Mouse (Mus musculus) thymus, adult 2 months (tissue): ENCODE data around the gene Rps6kb1. TPM values are rescaled to one million over a fixed set of nuclear protein-coding genes. Genes with fewer than 3 reads are reported as not detected.
"Not testable (repeated sequence)": the region's sequence is repeated elsewhere in the genome, so short reads cannot be mapped to it uniquely, and the experiment has no call there.

Source experiments
- DNase-seq: peaks from one replicate; pipeline ENCODE4 v3.0.0; 2021
- H3K27ac ChIP-seq: fragments of 200-500 bp; 2 replicates; pipeline ENCODE4 v1.5.1; 2012; ENCODE audit warnings: low read length, control low read depth; ENCODE audit not compliant: control insufficient read depth, insufficient read depth
- H3K27me3 ChIP-seq: fragments of 200-500 bp; 2 replicates; pipeline ENCODE4 v1.6.1; 2012; ENCODE audit warnings: mild to moderate bottlenecking, low read length, moderate library complexity, mixed read lengths; ENCODE audit not compliant: control insufficient read depth, insufficient read depth
- H3K36me3 ChIP-seq: fragments of 200-500 bp; 2 replicates; pipeline ENCODE4 v1.6.1; 2012; ENCODE audit warnings: mild to moderate bottlenecking, low read length, moderate library complexity; ENCODE audit not compliant: control insufficient read depth, insufficient read depth
- H3K4me1 ChIP-seq: fragments of 200-500 bp; replicated peaks from 2 replicates; pipeline ENCODE4 v1.6.1; 2012; ENCODE audit warnings: low read length; ENCODE audit not compliant: control insufficient read depth, insufficient read depth
- H3K4me3 ChIP-seq: fragments of 200-500 bp; 2 replicates; pipeline ENCODE4 v1.5.1; 2012; ENCODE audit warnings: mild to moderate bottlenecking, low read length, control low read depth, moderate library complexity; ENCODE audit not compliant: control insufficient read depth, insufficient read depth
- CTCF ChIP-seq: fragments of 200-500 bp; IDR thresholded peaks from 2 replicates; pipeline ENCODE4 v1.5.1; 2012; ENCODE audit warnings: mild to moderate bottlenecking, control low read depth, low read length, moderate library complexity, borderline replicate concordance; ENCODE audit not compliant: control insufficient read depth, poor library complexity, insufficient read depth; ENCODE audit errors: extremely low read depth
- POLR2A ChIP-seq: fragments of 200-500 bp; IDR thresholded peaks from 2 replicates; pipeline ENCODE4 v1.6.1; 2012; ENCODE audit warnings: mild to moderate bottlenecking, low read length, control low read depth, moderate library complexity; ENCODE audit not compliant: control insufficient read depth, poor library complexity, insufficient read depth; ENCODE audit errors: extremely low read depth
- WGBS: fragments of 180-500 bp; shearing (Covaris S2); methylation state at CpG from one replicate; pipeline ENCODE4 v1.1.7; 2018; 5-methylcytosine and 5-hydroxymethylcytosine counted together
- polyA plus RNA-seq: library from polyadenylated mRNA; depleted of rRNA; stranded (reverse); fragments of >200 nt; gene quantifications from 2 replicates; pipeline ENCODE4 v1.2.3, GENCODE M21; 2012

Rps6kb1 gene
- polyA plus RNA-seq, 1 experiment = 12.2 TPM

DNA sequence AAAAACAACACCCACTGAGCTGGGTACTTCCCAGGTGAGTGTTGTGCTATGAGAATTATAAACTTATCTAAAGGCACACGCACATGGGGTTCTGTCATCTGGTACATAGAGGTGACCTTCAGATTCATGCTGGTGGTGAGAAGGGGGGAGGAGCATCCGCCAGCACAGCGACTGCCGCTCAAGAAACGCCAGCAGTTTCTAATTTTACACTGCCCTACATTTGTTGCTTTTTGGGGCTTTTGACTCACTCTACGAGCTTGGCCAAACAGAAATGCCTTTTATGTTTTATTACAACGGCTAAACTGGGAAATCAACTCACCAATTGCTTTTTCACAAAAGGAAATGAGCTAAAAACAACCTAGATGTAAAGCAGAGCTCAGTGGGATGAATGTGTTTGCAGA lies 71.8 kb downstream of the Rps6kb1 start:
- Histone ChIP-seq H3K27me3 (no peaks in the 10 kb centered on the region), H3K27ac (no peak overlapping the region), H3K36me3 (no peaks in the 10 kb centered on the region), H3K4me3 (no peak overlapping the region), H3K4me1 (peaks cover 9% of the 10 kb centered on the region)
- TF ChIP-seq POLR2A (no peak), CTCF (no peak)
- peak; percentile 21 for DNase-seq
- WGBS = 3% methylated on average over 7 of the region's 7 CpGs

DNA sequence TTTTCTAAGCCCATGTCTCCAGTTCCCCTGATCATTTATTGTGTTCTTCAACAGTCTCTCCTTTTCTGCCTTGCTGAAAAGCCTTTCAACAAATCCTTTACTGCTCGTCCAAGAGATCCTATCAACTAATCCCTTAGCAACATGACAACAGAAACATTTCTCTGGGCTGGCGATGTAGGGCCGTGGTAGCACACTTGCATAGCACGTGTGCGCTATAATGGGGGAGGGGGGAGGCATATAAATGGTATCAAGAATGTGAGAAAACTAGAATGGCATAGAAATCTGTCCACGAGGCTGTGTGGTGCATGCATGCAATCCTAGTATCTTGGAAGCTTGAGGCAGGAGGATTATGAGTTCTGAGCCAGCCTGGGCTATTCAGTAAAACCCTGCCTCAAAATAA lies 72.8 kb downstream of the Rps6kb1 start:
- Histone ChIP-seq H3K27ac (no peak overlapping the region), H3K36me3 (no peaks in the 10 kb centered on the region), H3K4me1 (peaks cover 9% of the 10 kb centered on the region), H3K27me3 (no peaks in the 10 kb centered on the region), H3K4me3 (no peak overlapping the region)
- TF ChIP-seq POLR2A (no peak), CTCF (no peak)
- 89% methylated on average over 6 of the region's 6 CpGs for WGBS
- DNase-seq = no peak

DNA sequence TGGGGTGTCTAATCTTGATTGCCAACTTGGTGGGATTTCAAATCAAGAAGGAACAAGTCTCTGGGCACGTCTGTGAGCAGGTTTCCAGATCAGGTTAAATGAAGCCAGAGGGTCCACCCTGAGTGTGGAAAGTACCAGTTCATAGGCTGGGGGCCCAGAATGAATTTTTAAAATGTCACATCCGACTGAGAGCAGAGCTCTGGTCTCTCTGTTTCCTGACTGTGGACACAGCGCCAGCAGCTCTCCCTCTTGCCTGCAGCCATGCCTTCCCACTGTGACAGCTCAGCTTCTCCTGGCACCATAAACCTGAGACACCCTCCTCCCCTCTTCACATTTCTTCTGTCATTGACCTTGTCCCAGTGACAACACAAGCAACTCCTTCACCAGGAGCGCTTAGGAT lies 75.6 kb downstream of the Rps6kb1 start:
- H3K27me3 ChIP-seq = no peaks in the 10 kb centered on the region
- H3K36me3 ChIP-seq = no peaks in the 10 kb centered on the region
- peaks cover 8% of the 10 kb centered on the region for H3K4me1 ChIP-seq
- H3K27ac ChIP-seq = no peak overlapping the region
- no peak overlapping the region for H3K4me3 ChIP-seq
- no peak for TF ChIP-seq CTCF
- no peak for TF ChIP-seq POLR2A
- no peak for DNase-seq
- WGBS = 81% methylated on average over 4 of the region's 4 CpGs

DNA sequence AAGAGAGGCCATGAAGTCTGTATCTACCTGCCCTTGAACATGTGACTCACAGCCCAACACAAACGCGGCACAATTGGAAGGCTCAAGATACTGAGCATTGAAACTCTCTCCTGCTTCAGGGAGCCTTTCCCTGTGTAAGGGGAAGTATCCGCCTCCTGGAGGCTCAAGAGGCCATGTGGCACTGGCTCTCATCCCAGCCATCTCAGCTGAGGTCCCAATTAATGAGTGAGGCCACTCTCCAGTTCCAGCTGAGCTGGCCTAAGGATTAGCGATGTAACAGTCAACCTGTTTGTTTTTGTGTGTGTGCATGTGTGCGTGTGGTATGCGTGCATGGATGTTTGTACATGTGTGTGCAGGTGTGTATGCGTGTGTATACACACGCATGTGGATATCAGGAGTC lies 76.3 kb downstream of the Rps6kb1 start:
- DNase-seq = no peak
- Histone ChIP-seq H3K27me3 (no peaks in the 10 kb centered on the region), H3K4me1 (peaks cover 4% of the 10 kb centered on the region), H3K4me3 (no peak overlapping the region), H3K36me3 (no peaks in the 10 kb centered on the region), H3K27ac (no peak overlapping the region)
- WGBS = 94% methylated on average over 8 of the region's 8 CpGs
- TF ChIP-seq POLR2A (no peak), CTCF (no peak)

DNA sequence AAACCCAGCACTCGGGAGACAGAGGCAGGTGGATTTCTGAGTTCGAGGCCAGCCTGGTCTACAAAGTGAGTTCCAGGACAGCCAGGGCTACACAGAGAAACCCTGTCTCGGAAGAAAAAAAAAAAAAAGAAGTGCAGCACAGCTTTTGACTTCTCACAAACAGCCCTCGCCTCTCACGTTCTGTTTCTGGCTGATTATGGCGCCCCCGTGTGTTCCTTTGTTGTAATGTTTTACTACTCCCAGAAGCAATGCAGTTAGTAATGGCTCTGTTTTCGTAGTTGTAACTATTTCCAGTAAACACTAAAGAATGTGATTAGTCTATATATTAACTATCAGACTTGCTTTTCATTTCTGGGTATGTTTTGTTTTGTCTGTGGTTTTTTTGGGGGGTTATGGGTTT lies 80.3 kb downstream of the Rps6kb1 start:
- H3K27ac ChIP-seq, H3K27me3 ChIP-seq, H3K4me3 ChIP-seq, H3K36me3 ChIP-seq, H3K4me1 ChIP-seq: not testable (repeated sequence)
- WGBS = 20% methylated on average over 8 of the region's 8 CpGs
- DNase-seq = peak; percentile 73

DNA sequence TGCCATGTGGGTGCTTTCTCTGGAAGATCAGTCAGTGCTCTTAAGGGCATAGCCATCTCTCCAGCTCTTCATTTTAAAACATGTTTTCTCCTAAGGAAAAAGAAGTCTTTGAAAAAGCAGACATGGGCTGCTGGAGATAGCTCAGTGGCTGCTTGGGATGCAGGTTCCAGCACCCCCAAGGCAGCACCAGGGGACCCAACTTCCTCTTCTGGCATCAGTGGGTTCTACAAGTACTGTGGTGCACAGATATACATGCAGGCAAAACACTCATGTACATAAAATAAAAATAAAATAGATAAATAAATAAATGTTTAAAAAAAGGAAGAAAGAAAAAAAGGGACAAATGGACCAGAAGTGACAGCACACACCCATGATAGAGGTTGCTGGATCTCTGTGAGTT lies 82.0 kb downstream of the Rps6kb1 start:
- Histone ChIP-seq H3K27ac (no peak overlapping the region), H3K36me3 (no peaks in the 10 kb centered on the region), H3K4me3 (no peak overlapping the region), H3K4me1 (no peaks in the 10 kb centered on the region; the same call in 1 of the 2 replicates), H3K27me3 (no peaks in the 10 kb centered on the region)
- TF ChIP-seq POLR2A = no peak
- TF ChIP-seq CTCF = no peak
- no peak for DNase-seq

DNA sequence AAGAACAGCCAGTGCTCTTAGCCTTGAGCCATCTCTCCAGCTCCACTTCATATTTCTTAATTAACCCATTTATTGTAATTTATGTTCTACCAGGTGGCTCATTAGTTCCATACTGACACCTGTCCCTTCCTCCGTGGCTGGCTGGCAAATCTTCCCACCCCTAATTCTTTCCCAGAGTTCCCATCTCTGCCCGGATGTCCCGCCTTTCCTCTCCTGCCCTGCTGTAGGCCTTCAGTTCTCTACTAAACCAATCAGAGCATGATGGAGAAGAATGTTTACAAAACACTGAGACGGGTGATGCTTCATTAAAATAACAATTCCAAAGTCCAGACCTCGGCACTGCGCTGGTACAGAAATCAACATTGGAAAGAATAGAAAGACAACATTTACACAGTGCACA lies 85.7 kb downstream of the Rps6kb1 start:
- WGBS = 97% methylated on average over 6 of the region's 6 CpGs
- H3K4me3 ChIP-seq = no peak overlapping the region
- no peaks in the 10 kb centered on the region for H3K4me1 ChIP-seq
- no peaks in the 10 kb centered on the region for H3K36me3 ChIP-seq
- H3K27me3 ChIP-seq = no peaks in the 10 kb centered on the region
- no peak for TF ChIP-seq CTCF
- no peak for TF ChIP-seq POLR2A
- H3K27ac ChIP-seq = no peak overlapping the region
- DNase-seq = no peak

DNA sequence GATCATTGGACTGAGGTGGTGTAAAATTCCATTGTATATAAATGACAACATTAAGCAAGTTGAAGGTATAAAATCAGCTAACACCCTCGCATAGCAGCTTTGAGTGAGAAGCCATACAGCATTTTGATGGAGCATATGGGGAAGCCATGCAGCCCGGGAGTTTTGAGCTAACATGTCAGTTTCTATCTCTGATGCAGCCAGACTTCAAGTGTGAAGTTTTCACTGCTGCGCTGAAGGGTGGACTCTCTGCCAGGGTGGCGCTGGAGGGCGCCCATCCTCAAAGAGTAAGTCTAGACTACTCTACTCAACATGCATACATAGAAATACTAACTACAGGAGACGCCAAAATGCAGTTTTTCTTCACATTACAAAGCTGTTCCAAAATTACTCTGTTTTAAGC lies 87.1 kb downstream of the Rps6kb1 start:
- Histone ChIP-seq H3K4me3 (no peak overlapping the region), H3K27me3 (no peaks in the 10 kb centered on the region), H3K27ac (no peak overlapping the region), H3K36me3 (no peaks in the 10 kb centered on the region), H3K4me1 (no peaks in the 10 kb centered on the region)
- 91% methylated on average over 6 of the region's 6 CpGs for WGBS
- TF ChIP-seq CTCF = no peak
- no peak for TF ChIP-seq POLR2A
- DNase-seq = no peak
